Comparison of ENCODE assay signal across 9 mouse cellular contexts in the genomic region with DNA sequence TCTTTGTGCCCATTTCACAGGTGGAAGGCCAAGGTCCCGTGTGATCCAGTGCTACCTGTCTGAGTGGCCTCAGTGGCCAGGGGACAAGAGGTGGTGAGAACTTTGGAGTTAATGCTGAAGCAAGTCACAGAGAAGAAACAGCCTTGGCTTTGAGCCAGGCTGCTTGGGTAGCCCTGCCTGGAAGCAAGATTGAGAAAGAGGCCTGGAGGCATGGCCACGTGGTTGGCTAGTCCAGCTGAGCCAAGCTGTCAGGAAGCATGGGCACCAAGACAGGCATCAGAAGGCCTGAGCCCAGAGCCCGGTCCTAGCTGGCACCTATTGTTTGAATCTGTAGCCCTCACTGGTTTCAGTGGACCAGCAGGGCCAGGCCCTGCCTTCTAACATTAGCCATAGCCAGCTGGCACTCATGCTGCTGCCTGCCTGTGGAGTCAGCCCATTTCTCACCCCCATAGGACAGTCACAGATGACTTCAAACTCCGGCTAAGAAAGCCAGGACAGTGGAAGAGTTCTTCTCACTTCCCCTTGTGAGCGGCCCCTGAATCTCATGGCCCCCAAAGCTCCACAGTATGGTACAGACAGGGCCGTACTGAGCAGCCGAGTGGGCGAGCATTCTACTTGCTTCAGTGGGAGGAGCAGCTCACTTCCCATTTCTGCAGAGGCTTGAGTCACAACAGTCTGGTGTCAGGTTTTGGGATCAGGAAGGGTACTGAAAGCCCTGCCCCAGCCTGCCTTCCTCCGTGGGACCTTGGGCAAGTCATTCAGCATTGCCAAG. TPM values are rescaled to one million over a fixed set of nuclear protein-coding genes. Genes with fewer than 3 reads are reported as not detected.
DNase-seq lines count a peak whose midpoint lies in the region; ATAC-seq and TF ChIP-seq lines count a peak whose summit lies in the region.
"Had no signal": no experiment of that assay in that cellular context is flagged by ENCODE, and none has a peak within 500 bp of the region (broad histone marks: within the 10 kb centered on the region; RNA-seq: fewer than 3 reads in every experiment).

No protein-coding gene starts in this region.

- peaks cover 6% of the 10 kb centered on the region for H3K4me1 ChIP-seq in heart, adult 2 months (ENCODE audit: control insufficient read depth, insufficient read depth, low read length)
- peaks cover 10 to 33% of the 10 kb centered on the region in 2 experiments for H3K4me1 ChIP-seq in MEL (ENCODE audit: control insufficient read depth in 1 of 2, insufficient read depth in 2 of 2, low read length in 2 of 2)

- no peak for TF ChIP-seq EP300 in heart, adult 2 months (IDR thresholded peaks at IDR 0.05; ENCODE audit: insufficient read depth, low read depth, low read length)
- peak; percentile 36 to 53 for TF ChIP-seq EP300 in MEL (IDR thresholded peaks at IDR 0.05; ENCODE audit: low read depth in 1 of 2, low read length in 2 of 2)

- 52% methylated on average over 9 of the region's 9 CpGs for WGBS in heart, adult 2 months

- no peaks in the 10 kb centered on the region for H3K9me3 ChIP-seq in MEL (replicated peaks; ENCODE audit: insufficient read depth, low read length)
- H3K9me3 ChIP-seq: midbrain, embryonic 12.5 days had no signal

- no peak for TF ChIP-seq CTCF in heart, adult 2 months (IDR thresholded peaks at IDR 0.05)
- no peak for TF ChIP-seq CTCF in MEL (IDR thresholded peaks at IDR 0.05 in 2 of 3, conservative IDR thresholded peaks at IDR 0.05 in 1 of 3; ENCODE audit: control insufficient read depth in 1 of 3, insufficient read depth in 1 of 3, low read depth in 2 of 3, low read length in 3 of 3, poor library complexity in 1 of 3, severe bottlenecking in 1 of 3)

- 0 out of 2 replicates have a peak, but pooled peaks have one; percentile 19 for TF ChIP-seq POLR2A in heart, adult 2 months (IDR thresholded peaks at IDR 0.05; ENCODE audit: insufficient read depth, low read depth, low read length)
- TF ChIP-seq POLR2A in MEL (IDR thresholded peaks at IDR 0.05; ENCODE audit: control insufficient read depth in 1 of 2, insufficient read depth in 1 of 2, low read depth in 1 of 2, low read length in 2 of 2, poor library complexity in 1 of 2), result peak; percentile 32 to 72; a peak in 3 of 4 replicates

- peak; percentile 66 to 82 for DNase-seq in heart, adult 2 months
- DNase-seq in heart, adult 8-10 months (ENCODE audit: low spot score), result no peak
- peak; percentile 89 for DNase-seq in MEL (ENCODE audit: low read depth, low spot score)
- peak; percentile 46 to 57 for DNase-seq in cerebellum, postnatal 36 days
- peak; percentile 44 for DNase-seq in heart, postnatal 4 days
- DNase-seq in left cerebral cortex, postnatal 10 days (ENCODE audit: extremely low spot score in 1 of 2, low spot score in 2 of 2), result peak; percentile 73 to 77
- DNase-seq in testis, postnatal 14 days (ENCODE audit: low spot score), result peak; percentile 36

- no peak overlapping the region for H3K4me3 ChIP-seq in heart, adult 2 months
- H3K4me3 ChIP-seq in MEL (ENCODE audit: control insufficient read depth in 1 of 2, insufficient read depth in 1 of 2, low read depth in 2 of 2, low read length in 2 of 2), result peak overlapping the region; percentile 18 to 30; a peak in 3 of 4 replicates
- H3K4me3 ChIP-seq: midbrain, embryonic 12.5 days had no signal

- ATAC-seq in megakaryocyte, adult 5-6 weeks (ENCODE audit: poor library complexity, severe bottlenecking), result peak; percentile 63

- TF ChIP-seq RAD21 in MEL (IDR thresholded peaks at IDR 0.05; ENCODE audit: low read depth, low read length), result no peak

- intact Hi-C loops in heart, adult 2 months (cut with DNase I), result no loop called here
- intact Hi-C loops in left cerebral cortex, postnatal 10 days (cut with DNase I), result no loop called here

- no peaks in the 10 kb centered on the region for H3K36me3 ChIP-seq in heart, adult 2 months (ENCODE audit: control insufficient read depth, insufficient read depth, low read length)
- H3K36me3 ChIP-seq in MEL (ENCODE audit: control insufficient read depth in 1 of 2, insufficient read depth in 2 of 2, low read length in 2 of 2), result peaks cover 0 to 19% of the 10 kb centered on the region in 2 experiments; a peak in 2 of 4 replicates
- H3K36me3 ChIP-seq: midbrain, embryonic 12.5 days had no signal

- no peak overlapping the region for H3K9ac ChIP-seq in heart, adult 2 months (ENCODE audit: low read depth, low read length)
- H3K9ac ChIP-seq in MEL (ENCODE audit: control insufficient read depth, low read depth, low read length, poor library complexity, severe bottlenecking), result peak overlapping the region; percentile 44
- H3K9ac ChIP-seq: midbrain, embryonic 12.5 days had no signal

- H3K27ac ChIP-seq in heart, adult 2 months, result peak overlapping the region; percentile 51
- peak overlapping the region; percentile 73 for H3K27ac ChIP-seq in MEL (ENCODE audit: control insufficient read depth, low read depth, low read length)
- H3K27ac ChIP-seq: midbrain, embryonic 12.5 days had no signal

- no peaks in the 10 kb centered on the region for H3K27me3 ChIP-seq in heart, adult 2 months (ENCODE audit: control insufficient read depth, insufficient read depth, low read length)
- H3K27me3 ChIP-seq in MEL (ENCODE audit: control insufficient read depth in 1 of 2, insufficient read depth in 2 of 2, low read length in 2 of 2), result no peaks in the 10 kb centered on the region
- H3K27me3 ChIP-seq: midbrain, embryonic 12.5 days had no signal

- H3K79me2 ChIP-seq in heart, adult 2 months (replicated peaks; ENCODE audit: control insufficient read depth, insufficient read depth, low read length), result no peaks in the 10 kb centered on the region
- no peaks in the 10 kb centered on the region for H3K79me2 ChIP-seq in MEL (ENCODE audit: control insufficient read depth, insufficient read depth, low read length, poor library complexity)

TF ChIP-seq in MEL, 35 proteins besides CTCF, POLR2A, EP300 and RAD21 (continues in another document):
- no peak for TF ChIP-seq MEF2A (IDR thresholded peaks at IDR 0.05; ENCODE audit: extremely low read depth, insufficient replicate concordance, low read depth, low read length, poor library complexity, severe bottlenecking)
- no peak for TF ChIP-seq CHD2 (IDR thresholded peaks at IDR 0.05; ENCODE audit: low read length)
- TF ChIP-seq SIN3A (IDR thresholded peaks at IDR 0.05; ENCODE audit: low read length), result peak; percentile 60; the same call in 1 of the 2 replicates
- peak; percentile 74 for TF ChIP-seq TBP (IDR thresholded peaks at IDR 0.05; ENCODE audit: low read depth, low read length)
- TF ChIP-seq CHD1 (IDR thresholded peaks at IDR 0.05; ENCODE audit: low read depth, low read length), result no peak
- 0 out of 2 replicates have a peak, but pooled peaks have one; percentile 36 for TF ChIP-seq POLR2AphosphoS5 (IDR thresholded peaks at IDR 0.05; ENCODE audit: borderline replicate concordance, low read depth, low read length)
- peak; percentile 55 for TF ChIP-seq NELFE (IDR thresholded peaks at IDR 0.05; ENCODE audit: low read depth, low read length)
- no peak for TF ChIP-seq KAT2A (conservative IDR thresholded peaks at IDR 0.05; ENCODE audit: low read depth, low read length)
- peak; percentile 74 for TF ChIP-seq MXI1 (IDR thresholded peaks at IDR 0.05; ENCODE audit: low read depth, low read length)
- peak; percentile 70 for TF ChIP-seq USF1 (IDR thresholded peaks at IDR 0.05; ENCODE audit: low read depth, low read length)
- peak; percentile 8; the same call in 1 of the 2 replicates for TF ChIP-seq MYC (IDR thresholded peaks at IDR 0.05; ENCODE audit: low read depth, low read length)

RNA-seq across cellular contexts. Expression of a gene that starts 11.4 kb away (rescaled TPM):
- 1 to 10 TPM; 3.0 to 4.8 TPM for total RNA-seq in heart, adult 2 months (2021)
- 5.0 TPM in 2 replicates for polyA plus RNA-seq in heart, adult 2 months (2012; rRNA removed)
- total RNA-seq in heart, adult 8-10 months (2022), result 1 to 10 TPM; 3.5 to 5.7 (median 3.9) TPM
- 0.92 and 0.95 TPM in 2 replicates for total RNA-seq in MEL (2012; rRNA removed)
- polyA plus RNA-seq in MEL (2012; ENCODE audit: insufficient read depth in 1 of 2, insufficient read length in 2 of 2, low read depth in 1 of 2, low replicate concordance in 2 of 2, missing spikeins in 1 of 2), result 1 to 10 TPM in 1 of 2 experiments, not detected in 1; 3.3 TPM
- total RNA-seq in heart, postnatal 4 days (2021), result 1 to 10 TPM; 2.4 to 3.2 TPM
- total RNA-seq in left cerebral cortex, postnatal 10 days (2021), result 1 to 10 TPM in 1 of 2 experiments, under 1 TPM in 1; 0.57 to 1.2 TPM
- 10.4 and 11.1 TPM in 2 replicates for total RNA-seq in megakaryocyte, adult 5-6 weeks (2015)
- 3.9 and 5.9 TPM in 2 replicates for total RNA-seq in megakaryocyte, adult 5-6 weeks (2017)

RNA-seq across cellular contexts. Expression of a gene that starts 31.3 kb away (rescaled TPM):
- 10 to 100 TPM; 21.2 to 21.6 TPM for total RNA-seq in heart, adult 2 months (2021)
- polyA plus RNA-seq in heart, adult 2 months (2012; rRNA removed), result 15.7 and 17.6 TPM in 2 replicates
- 10 to 100 TPM; 13.3 to 20.8 (median 19.9) TPM for total RNA-seq in heart, adult 8-10 months (2022)
- 26.8 and 34.9 TPM in 2 replicates for total RNA-seq in MEL (2012; rRNA removed)
- polyA plus RNA-seq in MEL (2012; ENCODE audit: insufficient read depth in 1 of 2, insufficient read length in 2 of 2, low read depth in 1 of 2, low replicate concordance in 2 of 2, missing spikeins in 1 of 2), result 10 to 100 TPM in 1 of 2 experiments, not detected in 1; 46.7 TPM
- total RNA-seq in heart, postnatal 4 days (2021), result 10 to 100 TPM; 38.3 to 40.8 TPM
- 100 to 1,000 TPM; 142 to 151 TPM for total RNA-seq in left cerebral cortex, postnatal 10 days (2021)
- total RNA-seq in megakaryocyte, adult 5-6 weeks (2015), result 40.2 and 45.5 TPM in 2 replicates
- 45.6 and 49.1 TPM in 2 replicates for total RNA-seq in megakaryocyte, adult 5-6 weeks (2017)

RNA-seq across cellular contexts. Expression of a gene that starts 49.8 kb away (rescaled TPM):
- total RNA-seq in heart, adult 2 months (2021), result 1 to 10 TPM; 7.4 to 7.5 TPM
- polyA plus RNA-seq in heart, adult 2 months (2012; rRNA removed), result 4.4 and 8.2 TPM in 2 replicates
- total RNA-seq in heart, adult 8-10 months (2022), result 1 to 10 TPM; 6.2 to 8.1 (median 7.6) TPM
- total RNA-seq in MEL (2012; rRNA removed), result 35.6 and 40.6 TPM in 2 replicates
- 10 to 100 TPM; 33.4 to 62.2 TPM for polyA plus RNA-seq in MEL (2012; ENCODE audit: insufficient read depth in 1 of 2, insufficient read length in 2 of 2, low read depth in 1 of 2, low replicate concordance in 2 of 2, missing spikeins in 1 of 2)
- 10 to 100 TPM; 11.6 to 13.7 TPM for total RNA-seq in heart, postnatal 4 days (2021)
- 10 to 100 TPM; 12.8 to 13.7 TPM for total RNA-seq in left cerebral cortex, postnatal 10 days (2021)
- total RNA-seq in megakaryocyte, adult 5-6 weeks (2015), result 24.1 and 27.0 TPM in 2 replicates
- 23.2 and 27.0 TPM in 2 replicates for total RNA-seq in megakaryocyte, adult 5-6 weeks (2017)

RNA-seq across cellular contexts. Expression of a gene that starts 50.8 kb away (rescaled TPM):
- total RNA-seq in heart, adult 2 months (2021), result not detected
- 1.4 TPM in 1 of 2 replicates, not detected in the other for polyA plus RNA-seq in heart, adult 2 months (2012; rRNA removed)
- total RNA-seq in heart, adult 8-10 months (2022), result under 1 TPM in 1 of 4 experiments, not detected in 3; 0.11 TPM
- 0.16 TPM in 1 of 2 replicates, not detected in the other for total RNA-seq in MEL (2012; rRNA removed)
- under 1 TPM in 1 of 2 experiments, not detected in 1; 0.08 TPM for polyA plus RNA-seq in MEL (2012; ENCODE audit: insufficient read depth in 1 of 2, insufficient read length in 2 of 2, low read depth in 1 of 2, low replicate concordance in 2 of 2, missing spikeins in 1 of 2)
- not detected for total RNA-seq in heart, postnatal 4 days (2021)
- total RNA-seq in left cerebral cortex, postnatal 10 days (2021), result under 1 TPM; 0.16 to 0.21 TPM
- not detected in 2 replicates for total RNA-seq in megakaryocyte, adult 5-6 weeks (2015)
- not detected in 2 replicates for total RNA-seq in megakaryocyte, adult 5-6 weeks (2017)
